Mouse (Mus musculus) stomach, postnatal 0 days (tissue): ENCODE results near the gene Ereg.

Experiments used
- CTCF ChIP-seq: IDR thresholded peaks from 2 replicates; pipeline ENCODE4 v1.5.1; 2016; ENCODE audit warnings: antibody characterized with exemption, low read depth, mild to moderate bottlenecking, moderate library complexity
- EP300 ChIP-seq: optimal IDR thresholded peaks from 2 replicates; pipeline ENCODE3; 2016; ENCODE audit warnings: antibody characterized with exemption

GRCm38 (mm10) chr5:91036628-91037027 is 37.8 kb upstream of the Ereg start:
- no peak for TF ChIP-seq CTCF
- peak; percentile 25 for TF ChIP-seq EP300
